Mouse (Mus musculus): ENCODE data around the gene Fbrsl1.

GRCm38 (mm10) chr5:110493785-110494184 is 45.5 kb upstream of the Fbrsl1 start:
- no peak for TF ChIP-seq POLR2A (IDR thresholded peaks at IDR 0.05; ENCODE audit: borderline replicate concordance, control insufficient read depth, low read depth, low read length)
- peak; percentile 75 for TF ChIP-seq CTCF (IDR thresholded peaks at IDR 0.05; ENCODE audit: control insufficient read depth, insufficient read depth, low read length)

Measured in bone marrow, adult 2 months (tissue).